Mouse (Mus musculus): ENCODE data around the gene Magea8.
"Not testable (repeated sequence)": the region's sequence is repeated elsewhere in the genome, so short reads cannot be mapped to it uniquely, and the experiment has no call there.

The Magea8 gene

GRCm38 (mm10) chrX:154995750-154996149, at the start of gene Magea8:
Gene Magea8 (minus strand): TSS chrX:154995850.
- DNase-seq = not testable (repeated sequence)

- not testable (repeated sequence) for DNase-seq
These were observed 46.2 kb downstream of the Magea8 start, which contains the start of gene Magea3 for GRCm38 (mm10) chrX:154949405-154949804. Gene Magea3 (minus strand): TSS chrX:154949505.

- DNase-seq = not testable (repeated sequence)
These were observed 59.8 kb downstream of the Magea8 start, which contains the start of gene Magea6 for GRCm38 (mm10) chrX:154935887-154936286. Gene Magea6 (minus strand): TSS chrX:154935987.
